Mouse (Mus musculus) left cerebral cortex, postnatal 10 days (tissue): Measurements from ENCODE around the gene Bmf. TPM values are rescaled to one million over a fixed set of nuclear protein-coding genes. Genes with fewer than 3 reads are reported as not detected.

Source experiments
- DNase-seq, 2 experiments: peaks; one replicate each; pipeline ENCODE4 v3.0.0; 2021 to 2022; ENCODE audit warnings: low spot score in 2 of 2, mixed read lengths in 1 of 2; ENCODE audit errors: extremely low spot score in 1 of 2
- intact Hi-C: fragments of 180-260 bp; cut with DNase I; formaldehyde crosslinking; loops from one replicate; pipeline ENCODE4 v1.15.1; 2025
- total RNA-seq, 2 experiments: library from RNA; stranded (reverse); gene quantifications; 2 replicates each; pipeline ENCODE4 v1.2.3; 2021

Bmf gene
- total RNA-seq, 2 experiments from 2014 or later: 4.0 to 5.2 TPM

GRCm38 (mm10) chr2:118524811-118525210, 24.7 kb downstream of the Bmf start:
- DNase-seq: no peak
- intact Hi-C loops: no loop called here

- intact Hi-C loops: no loop called here
- DNase-seq: peak in 1 of 2 experiments; percentile 32
These were observed 26.2 kb downstream of the Bmf start for GRCm38 (mm10) chr2:118523163-118523730.

GRCm38 (mm10) chr2:118522265-118522664, 27.2 kb downstream of the Bmf start:
- intact Hi-C loops: no loop called here

GRCm38 (mm10) chr2:118520042-118520933, 29.2 kb downstream of the Bmf start:
- intact Hi-C loops: no loop called here
- DNase-seq: peak; percentile 61 to 65

More at GRCm38 (mm10) chr2:118522265-118522664, 27.2 kb downstream of the Bmf start:
- no peak for DNase-seq

GRCm38 (mm10) chr2:118512418-118513377, 36.8 kb downstream of the Bmf start:
- no peak for DNase-seq
- intact Hi-C loops: no loop called here

GRCm38 (mm10) chr2:118511779-118512417, 37.6 kb downstream of the Bmf start:
- peak in 1 of 2 experiments; percentile 31 for DNase-seq
- intact Hi-C loops: no loop called here

- DNase-seq: peak; percentile 83 to 93
- intact Hi-C loops: no loop called here
These were observed 38.8 kb downstream of the Bmf start for GRCm38 (mm10) chr2:118510447-118511310.

- intact Hi-C loops: no loop called here
- no peak for DNase-seq
These were observed 39.6 kb downstream of the Bmf start for GRCm38 (mm10) chr2:118509688-118510446.

GRCm38 (mm10) chr2:118507126-118507525, 42.4 kb downstream of the Bmf start:
- DNase-seq: no peak
- intact Hi-C loops: no loop called here

- DNase-seq: no peak
- intact Hi-C loops: no loop called here
These were observed 49.3 kb downstream of the Bmf start for GRCm38 (mm10) chr2:118500191-118500590.

GRCm38 (mm10) chr2:118499135-118499961, 50.1 kb downstream of the Bmf start:
- intact Hi-C loops: no loop called here
- DNase-seq: no peak

GRCm38 (mm10) chr2:118498476-118498875, 51.0 kb downstream of the Bmf start:
- intact Hi-C loops: no loop called here
- DNase-seq: no peak

- intact Hi-C loops: no loop called here
- DNase-seq: no peak
These were observed 51.6 kb downstream of the Bmf start for GRCm38 (mm10) chr2:118497890-118498289.

GRCm38 (mm10) chr2:118495024-118495423, 54.5 kb downstream of the Bmf start:
- intact Hi-C loops: no loop called here
- no peak for DNase-seq

GRCm38 (mm10) chr2:118491741-118492395, 57.6 kb downstream of the Bmf start:
- intact Hi-C loops: loop anchor here (5.0 kb wide), 1 partner anchor 55 kb away; the partner anchor contains the start of gene Bmf
- DNase-seq: no peak
